Mouse (Mus musculus): ENCODE results near the gene Wdr66.
"Not testable (repeated sequence)": the region's sequence is repeated elsewhere in the genome, so short reads cannot be mapped to it uniquely, and the experiment has no call there.

Gene Wdr66

DNA sequence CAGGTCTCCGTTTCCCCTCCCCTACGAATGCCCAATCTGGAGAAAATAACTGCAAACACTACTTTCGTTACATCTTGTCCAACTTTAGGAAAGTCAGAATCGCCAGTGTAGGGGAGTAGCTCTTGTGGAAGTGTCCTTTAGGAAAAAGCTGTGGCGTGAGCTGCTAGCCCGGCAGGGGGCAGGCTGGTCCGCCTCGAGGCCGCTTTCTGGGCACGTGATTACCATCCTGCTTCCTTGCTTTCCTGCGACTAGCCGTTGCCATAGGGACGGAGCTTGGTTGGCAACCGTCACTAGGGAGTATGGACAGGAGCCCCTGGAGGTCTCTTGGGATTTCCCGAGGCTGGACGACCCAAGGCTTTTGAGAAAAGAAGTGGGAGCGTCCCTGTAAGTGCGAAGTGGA lies at the start of gene Wdr66:
Gene Wdr66, plus strand, starts transcription at position 269 of the 400 bp plus-strand sequence.
- DNase-seq (ENCODE audit: low spot score), result peak; percentile 86

DNA sequence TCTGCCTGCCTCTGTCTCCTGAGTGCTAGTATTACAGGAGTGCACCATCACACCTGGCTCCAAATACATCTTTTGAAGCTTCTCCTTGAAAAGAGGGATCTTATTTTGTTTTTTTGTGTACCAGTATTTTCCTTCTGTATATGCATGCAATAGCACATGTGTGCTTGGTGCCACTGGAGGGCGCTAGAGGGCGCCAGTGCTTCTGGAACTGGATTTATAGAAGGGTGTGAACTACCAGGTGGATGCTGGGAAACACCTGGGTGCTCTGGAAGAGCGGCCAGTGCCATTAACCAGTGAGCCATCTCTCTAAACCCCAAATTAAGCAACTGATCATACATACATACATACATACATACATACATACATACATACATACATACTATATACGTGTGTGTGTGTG lies 49.1 kb upstream of the Wdr66 start:
- DNase-seq (ENCODE audit: low spot score), result not testable (repeated sequence)

GRCm38 (mm10) chr5:123203591-123203990 lies 48.3 kb upstream of the Wdr66 start:
- DNase-seq (ENCODE audit: low spot score), result not testable (repeated sequence)

DNA sequence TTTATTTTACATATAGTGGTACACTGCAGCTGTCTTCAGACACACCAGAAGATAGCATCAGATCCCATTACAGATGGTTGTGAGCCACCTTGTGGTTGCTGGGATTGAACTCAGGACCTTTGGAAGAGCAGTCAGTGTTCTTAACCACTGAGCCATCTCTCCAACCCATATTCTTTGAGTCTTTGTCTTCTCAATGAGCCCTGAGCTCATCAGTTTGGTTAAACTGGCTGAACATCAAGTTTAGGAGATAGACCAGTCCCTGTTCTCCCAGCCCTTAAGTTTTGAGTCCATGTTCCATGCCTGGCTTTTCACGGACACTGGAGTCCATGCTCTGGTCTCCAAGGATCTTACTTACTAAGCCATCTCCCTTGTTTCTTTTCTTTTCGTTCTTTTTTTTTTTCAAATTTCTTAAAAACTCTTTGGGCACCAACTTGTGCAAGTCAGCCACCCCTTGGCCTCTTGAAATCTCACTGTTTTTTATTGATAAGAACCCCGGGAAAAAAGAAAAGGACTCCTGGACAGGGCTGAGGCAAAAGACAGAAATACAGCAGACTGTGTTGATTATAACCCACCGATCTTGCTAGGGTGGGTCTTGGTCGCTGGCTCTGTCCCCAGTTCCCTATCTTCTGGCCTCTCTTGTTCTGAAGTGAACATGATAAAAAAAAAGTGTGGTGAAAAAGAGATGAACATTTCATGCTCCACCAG lies 29.4 kb upstream of the Wdr66 start:
- not testable (repeated sequence) for DNase-seq (ENCODE audit: low spot score)

DNA sequence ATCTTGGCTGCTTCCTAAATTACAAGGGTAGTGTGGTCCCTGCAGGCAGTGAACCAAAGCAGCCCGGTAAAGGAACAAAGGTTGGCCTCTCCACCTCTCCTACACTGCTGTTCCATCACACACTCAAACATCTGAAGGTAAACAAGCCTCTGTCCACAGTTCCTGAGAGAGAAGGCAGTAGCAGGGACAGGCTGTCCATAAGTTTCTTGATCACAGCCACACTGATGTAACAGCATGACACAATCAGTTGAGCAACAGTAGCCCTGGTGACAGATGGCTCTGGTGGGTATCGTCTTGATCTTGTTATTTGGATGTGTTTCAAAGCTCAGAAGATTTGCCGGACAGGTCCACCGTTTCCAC lies 28.9 kb upstream of the Wdr66 start:
- DNase-seq (ENCODE audit: low spot score), result peak; percentile 48

GRCm38 (mm10) chr5:123223861-123224260 lies 28.0 kb upstream of the Wdr66 start:
- DNase-seq (ENCODE audit: low spot score), result not testable (repeated sequence)

DNA sequence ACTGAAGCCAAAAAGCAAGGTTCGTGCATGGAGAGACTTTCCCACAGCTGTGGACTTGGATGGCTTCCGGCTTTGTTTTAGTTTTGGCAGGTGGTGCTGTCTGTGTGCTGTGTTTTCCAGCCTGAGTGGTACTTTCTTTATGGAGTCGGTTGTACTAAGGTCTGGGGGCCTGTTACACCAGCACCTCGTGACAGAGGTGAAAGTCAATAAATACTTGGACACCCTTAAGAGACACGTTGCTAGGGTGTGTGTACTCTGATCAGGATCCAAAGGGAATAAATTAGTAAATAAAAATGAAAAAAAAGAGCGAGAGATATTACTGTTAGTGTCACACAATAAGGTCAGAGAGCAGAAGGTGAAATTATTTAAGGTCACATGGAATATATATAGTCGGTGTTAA lies 25.1 kb upstream of the Wdr66 start:
- no peak for DNase-seq (ENCODE audit: low spot score)

DNA sequence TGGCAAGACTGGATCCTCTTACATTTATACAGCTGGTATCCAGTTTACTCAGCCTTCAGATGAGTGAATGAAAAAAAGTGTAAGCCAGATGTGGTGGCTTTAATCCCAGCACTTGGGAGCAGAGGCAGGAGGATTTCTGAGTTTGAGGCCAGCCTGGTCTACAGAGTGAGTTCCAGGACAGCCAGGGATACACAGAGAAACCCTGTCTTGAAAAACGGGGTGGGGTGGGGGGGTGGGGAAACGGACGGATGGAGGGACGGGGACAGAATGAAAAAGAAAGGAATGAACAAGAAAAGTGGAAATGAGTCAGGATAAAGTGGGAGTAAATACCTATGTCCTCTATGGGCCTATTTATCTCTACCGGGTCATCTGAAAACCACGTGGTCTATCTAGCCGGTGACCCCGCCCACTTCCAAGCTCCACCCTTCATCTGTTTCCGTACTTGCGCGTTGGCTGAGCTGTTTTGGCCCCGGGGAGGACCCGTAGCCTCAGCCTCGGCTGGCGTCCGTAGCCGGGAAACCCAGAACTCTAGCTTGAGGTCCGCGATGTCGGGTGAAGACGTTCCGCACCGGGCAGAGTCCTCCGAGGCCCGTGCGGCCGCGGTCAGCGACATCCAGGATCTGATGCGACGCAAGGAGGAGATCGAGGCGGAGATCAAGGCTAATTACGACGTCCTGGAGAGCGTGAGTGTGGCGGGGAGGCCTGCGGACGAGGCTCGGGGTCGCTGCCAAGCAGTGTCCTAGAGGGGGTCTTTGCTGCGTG lies 24.0 kb upstream of the Wdr66 start:
- DNase-seq (ENCODE audit: low spot score), result peak; percentile 81

DNA sequence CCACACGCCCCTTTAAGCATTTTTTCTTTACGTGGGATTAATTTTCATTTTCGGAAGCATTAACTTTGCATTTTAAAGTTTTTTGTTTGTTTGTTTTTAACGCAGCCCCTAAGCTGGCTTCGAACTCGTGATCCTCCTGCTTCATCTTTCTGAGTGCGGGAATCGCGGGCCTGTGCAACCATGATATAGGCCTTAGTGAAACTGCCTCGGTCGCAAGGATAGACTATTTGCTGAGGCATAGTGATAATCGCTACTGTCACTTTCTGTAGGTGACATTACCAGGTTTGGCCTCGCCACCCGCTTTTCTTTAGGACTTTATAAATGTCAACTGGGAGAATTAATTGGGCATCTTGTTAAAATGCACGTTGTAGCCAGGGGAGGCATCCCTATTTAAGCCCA lies 23.4 kb upstream of the Wdr66 start:
- peak; percentile 9 for DNase-seq (ENCODE audit: low spot score)

GRCm38 (mm10) chr5:123229296-123229695 lies 22.6 kb upstream of the Wdr66 start:
- DNase-seq (ENCODE audit: low spot score), result peak; percentile 11

GRCm38 (mm10) chr5:123232180-123232579 lies 19.7 kb upstream of the Wdr66 start:
- DNase-seq (ENCODE audit: low spot score), result no peak

DNA sequence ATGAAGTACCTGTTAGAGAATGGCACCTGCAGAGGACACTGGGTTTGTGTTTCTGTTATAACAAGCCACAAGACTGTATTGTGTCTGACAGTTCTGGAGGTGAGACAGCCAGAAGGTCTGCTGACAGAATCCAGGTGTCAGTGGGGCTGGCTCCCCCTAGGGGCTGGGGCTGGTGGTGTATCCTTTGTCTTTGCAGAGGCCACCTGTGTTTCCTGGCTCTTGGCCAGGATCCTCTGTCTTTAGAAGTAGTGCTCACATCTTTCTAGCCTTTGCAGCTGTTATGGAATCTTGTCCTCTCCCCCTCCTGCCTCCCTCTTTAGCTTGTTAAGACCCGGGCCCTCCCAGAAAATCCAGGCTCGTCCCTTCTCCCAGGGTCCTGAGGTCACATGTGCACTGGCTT lies 16.2 kb upstream of the Wdr66 start:
- DNase-seq (ENCODE audit: low spot score), result peak; percentile 83

- DNase-seq (ENCODE audit: low spot score), result no peak
Measured at GRCm38 (mm10) chr5:123236426-123236825, 15.5 kb upstream of the Wdr66 start.

DNA sequence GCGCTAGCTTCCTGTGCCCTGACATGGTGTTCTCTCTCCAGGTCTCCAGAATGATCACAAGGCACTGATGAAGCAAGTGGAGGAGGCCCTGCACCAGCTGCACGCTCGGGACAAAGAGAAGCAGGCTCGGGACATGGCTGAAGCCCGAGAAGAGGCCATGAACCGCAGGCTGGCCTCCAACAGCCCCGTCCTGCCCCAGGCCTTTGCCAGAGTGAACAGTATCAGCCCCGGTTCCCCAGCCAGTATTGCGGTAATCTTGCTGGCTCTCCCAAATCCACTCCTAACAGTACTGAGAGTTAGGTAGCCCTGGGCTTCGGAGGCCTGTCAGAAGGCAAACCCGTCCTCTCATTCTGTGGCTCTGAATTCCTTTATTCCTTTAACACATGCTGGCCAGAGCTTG lies 12.4 kb upstream of the Wdr66 start:
- DNase-seq (ENCODE audit: low spot score), result no peak

GRCm38 (mm10) chr5:123245518-123245917 lies 6.4 kb upstream of the Wdr66 start:
- peak; percentile 50 for DNase-seq (ENCODE audit: low spot score)

DNA sequence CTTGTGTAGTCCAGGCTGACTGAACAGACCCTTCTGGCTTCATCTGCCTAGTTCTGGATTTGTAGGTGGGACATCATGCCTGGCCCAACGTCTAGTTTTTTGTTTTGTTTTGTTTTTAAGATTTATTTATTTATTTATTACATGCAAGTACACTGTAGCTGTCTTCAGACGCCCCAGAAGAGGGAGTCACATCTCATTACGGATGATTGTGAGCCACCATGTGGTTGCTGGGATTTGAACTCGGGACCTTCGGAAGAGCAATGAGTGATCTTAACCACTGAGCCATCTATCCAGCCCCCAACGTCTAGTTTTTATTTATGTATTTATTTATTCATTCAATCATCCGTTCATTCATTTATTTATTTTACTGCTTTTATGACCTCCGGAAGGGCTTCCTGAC lies 512 bp upstream of the Wdr66 start:
- no peak for DNase-seq (ENCODE audit: low spot score)

- peak; percentile 21 for DNase-seq (ENCODE audit: low spot score)
Measured at GRCm38 (mm10) chr5:123256841-123257755, 5.2 kb downstream of the Wdr66 start.

- DNase-seq (ENCODE audit: low spot score), result no peak
Measured at GRCm38 (mm10) chr5:123258990-123259389, 7.1 kb downstream of the Wdr66 start.

DNA sequence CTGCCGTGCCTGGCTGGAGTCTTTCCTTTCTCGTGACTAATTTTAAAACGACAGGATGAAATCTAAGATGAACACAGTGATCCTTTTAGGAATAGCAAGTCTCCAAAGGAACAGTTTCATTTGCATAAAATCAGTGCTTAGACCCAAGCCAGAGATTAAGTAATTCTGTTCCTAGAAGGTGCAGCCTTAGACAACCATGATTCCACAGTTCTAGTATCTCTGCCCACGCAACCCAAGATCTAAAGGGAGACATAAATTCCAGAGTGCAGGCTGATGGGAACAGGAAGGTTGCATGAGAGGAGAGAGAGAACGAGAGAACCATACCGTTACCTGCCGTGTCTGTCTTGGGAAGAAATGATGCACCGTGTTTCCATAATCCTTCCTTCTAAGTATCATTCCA lies 8.8 kb downstream of the Wdr66 start:
- no peak for DNase-seq (ENCODE audit: low spot score)

DNA sequence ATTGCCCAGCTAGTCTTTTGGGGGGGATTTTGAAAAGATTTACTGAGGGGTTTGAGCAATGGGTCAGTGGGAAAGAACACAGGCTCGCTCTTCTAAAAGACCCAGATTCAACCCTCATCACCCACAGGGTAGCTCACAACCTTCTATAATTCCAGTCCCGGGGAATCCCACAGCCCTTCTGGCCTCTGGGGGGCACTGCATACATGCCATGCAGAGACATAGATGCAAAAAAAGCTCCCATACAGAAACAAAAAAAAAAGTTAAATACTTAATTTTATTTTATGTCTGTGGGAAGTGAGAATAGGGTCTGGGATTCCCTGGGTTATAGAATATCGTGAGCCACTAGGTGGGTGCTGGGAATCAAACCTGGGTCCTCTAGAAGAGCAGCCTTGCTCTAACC lies 15.0 kb downstream of the Wdr66 start:
- no peak for DNase-seq (ENCODE audit: low spot score)

DNA sequence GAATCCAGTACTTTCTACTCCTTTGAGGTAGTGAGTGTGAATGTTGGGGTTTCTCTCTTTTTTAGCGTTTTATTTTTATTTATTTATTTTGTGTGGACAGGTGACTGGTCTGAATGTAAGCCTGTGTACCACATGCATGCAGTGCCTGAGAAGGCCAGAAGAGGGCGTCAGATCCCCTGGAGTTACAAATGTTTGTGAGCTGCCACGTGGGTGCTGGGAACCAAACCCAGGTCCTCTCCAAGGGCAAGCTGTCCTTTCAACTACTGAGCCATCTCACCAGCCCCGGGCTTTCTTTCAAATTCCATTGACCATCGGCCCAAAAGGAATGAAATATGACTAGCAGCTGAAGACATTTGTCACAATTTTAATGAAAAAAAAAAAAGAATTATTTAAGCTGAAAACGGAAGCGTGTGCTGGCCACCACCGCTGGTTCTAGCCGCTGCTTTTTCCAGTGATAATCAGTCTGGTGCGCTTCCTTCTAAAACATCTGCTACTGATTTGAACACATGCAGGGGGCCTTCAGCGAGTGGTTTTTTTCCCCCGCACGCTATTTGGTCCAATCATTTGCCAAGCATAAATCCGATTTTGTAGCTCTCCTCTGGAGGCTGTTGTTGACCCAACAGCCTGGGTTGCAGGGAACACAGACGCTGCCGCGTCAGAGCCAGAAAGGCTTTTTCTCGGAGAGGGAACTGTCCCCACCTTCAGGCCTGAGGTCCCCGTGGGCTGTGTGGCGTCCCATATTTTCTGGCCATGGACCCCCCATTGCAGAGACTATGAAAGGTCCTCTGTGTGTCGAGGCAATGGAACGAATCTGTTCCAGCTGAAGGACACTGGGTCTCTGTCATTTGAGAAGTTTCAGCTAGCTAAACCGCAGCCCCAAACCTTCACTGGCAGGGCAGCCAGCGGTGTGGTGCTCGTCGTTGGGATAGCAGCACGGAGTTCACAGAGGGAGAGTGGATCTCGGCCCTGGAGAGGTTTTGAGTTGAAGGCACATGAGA lies 16.9 kb downstream of the Wdr66 start:
- no peak for DNase-seq (ENCODE audit: low spot score)

Data from MN1 (cell line).